ENCODE assay signal across 23 mouse cellular contexts in the genomic region with DNA sequence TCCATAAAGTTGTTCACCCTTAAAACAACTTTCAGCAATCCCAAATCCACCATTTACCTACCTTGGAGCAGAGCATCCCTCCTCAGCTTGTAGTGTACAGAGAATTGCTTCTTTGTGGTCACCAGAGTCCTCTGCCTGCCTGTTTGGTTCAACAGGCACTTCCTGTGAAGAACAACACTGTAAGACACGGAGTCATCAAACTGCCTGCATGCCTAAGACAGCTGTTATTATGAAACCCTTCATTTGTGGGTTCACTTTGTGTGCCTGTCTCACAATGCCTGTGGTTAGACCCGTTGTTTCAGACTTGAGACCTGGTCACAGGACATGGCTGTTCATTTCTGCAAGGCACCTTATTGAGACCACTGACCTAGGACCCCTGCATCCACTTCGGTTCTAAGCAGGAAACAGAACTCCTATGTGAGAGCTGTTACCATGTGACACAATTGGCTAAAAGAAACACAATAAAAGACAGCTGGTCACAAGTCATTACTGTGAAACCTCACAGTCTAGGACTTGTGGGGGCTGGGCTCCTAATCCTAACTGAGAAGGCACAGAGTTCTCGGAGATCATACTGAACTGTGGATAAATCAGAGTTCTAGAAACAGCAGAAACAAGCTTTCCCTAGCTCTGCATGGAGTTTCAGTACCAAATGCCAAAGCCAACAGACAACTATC.
A peak's percentile ranks its signal among the peaks of the same experiment; 100 is the strongest.
DNase-seq lines count a peak whose midpoint lies in the region; ATAC-seq and TF ChIP-seq lines count a peak whose summit lies in the region.
"Had no signal": no experiment of that assay in that cellular context is flagged by ENCODE, and none has a peak within 500 bp of the region (broad histone marks: within the 10 kb centered on the region; RNA-seq: fewer than 3 reads in every experiment).

No protein-coding gene starts in this region.

- H3K27me3 ChIP-seq in kidney, adult 2 months (replicated peaks; ENCODE audit: control insufficient read depth, insufficient read depth, low read length) = no peaks in the 10 kb centered on the region
- peaks cover 57% of the 10 kb centered on the region; the same call in 1 of the 2 replicates for H3K27me3 ChIP-seq in limb, embryonic 13.5 days
- H3K27me3 ChIP-seq in hindbrain, embryonic 10.5 days (ENCODE audit: insufficient read depth, poor library complexity, severe bottlenecking) = peaks cover 89% of the 10 kb centered on the region

- H3K9ac ChIP-seq in limb, embryonic 13.5 days = no peak overlapping the region
- H3K9ac ChIP-seq: forebrain, embryonic 13.5 days; heart, embryonic 12.5 days; liver, embryonic 13.5 days; midbrain, embryonic 13.5 days had no signal

- H3K4me2 ChIP-seq in limb, embryonic 13.5 days (replicated peaks) = no peak overlapping the region
- H3K4me2 ChIP-seq: forebrain, embryonic 13.5 days; heart, embryonic 12.5 days; liver, embryonic 13.5 days; midbrain, embryonic 13.5 days had no signal

- H3K27ac ChIP-seq in kidney, adult 2 months (ENCODE audit: insufficient read depth, low read depth, low read length) = no peak overlapping the region
- H3K27ac ChIP-seq in cortical plate, adult 2 months (ENCODE audit: insufficient read depth, low read length) = peak overlapping the region; percentile 67; the same call in 1 of the 2 replicates
- peak overlapping the region; percentile 33; the same call in 1 of the 2 replicates for H3K27ac ChIP-seq in limb, embryonic 13.5 days
- no peak overlapping the region for H3K27ac ChIP-seq in hindbrain, embryonic 10.5 days
- H3K27ac ChIP-seq: hindbrain, postnatal 0 days; liver, embryonic 13.5 days had no signal

- no peak overlapping the region for H3K4me3 ChIP-seq in kidney, adult 2 months (ENCODE audit: insufficient read depth, low read depth, low read length)
- no peak overlapping the region for H3K4me3 ChIP-seq in cortical plate, adult 2 months (ENCODE audit: insufficient read depth, low read length)
- H3K4me3 ChIP-seq in limb, embryonic 13.5 days = no peak overlapping the region
- H3K4me3 ChIP-seq in hindbrain, embryonic 10.5 days = no peak overlapping the region
- H3K4me3 ChIP-seq: forebrain, embryonic 13.5 days; heart, embryonic 12.5 days; liver, embryonic 13.5 days; midbrain, embryonic 13.5 days had no signal

- H3K4me1 ChIP-seq in kidney, adult 2 months (ENCODE audit: control insufficient read depth, insufficient read depth, low read length) = no peaks in the 10 kb centered on the region
- H3K4me1 ChIP-seq in cortical plate, adult 2 months (ENCODE audit: control insufficient read depth, insufficient read depth, low read length) = no peaks in the 10 kb centered on the region
- H3K4me1 ChIP-seq in limb, embryonic 13.5 days = peaks cover 13% of the 10 kb centered on the region; the same call in 1 of the 2 replicates
- 0 out of 2 replicates have a peak, but pooled peaks cover 9% of the 10 kb centered on the region for H3K4me1 ChIP-seq in hindbrain, embryonic 10.5 days (replicated peaks)
- H3K4me1 ChIP-seq: heart, embryonic 12.5 days; liver, embryonic 13.5 days had no signal

- TF ChIP-seq CTCF in kidney, adult 2 months (conservative IDR thresholded peaks at IDR 0.05; ENCODE audit: insufficient read depth, insufficient read length, low read depth, low read length) = no peak
- TF ChIP-seq CTCF in brain, embryonic 14.5 days (IDR thresholded peaks at IDR 0.05; ENCODE audit: borderline replicate concordance, extremely low read depth, insufficient read depth, insufficient read length) = no peak
- no peak for TF ChIP-seq CTCF in cortical plate, adult 2 months (IDR thresholded peaks at IDR 0.05; ENCODE audit: extremely low read depth, insufficient read depth, low read length)

- DNase-seq in kidney, postnatal 10 days = peak; percentile 19
- DNase-seq in kidney, adult 2 months = no peak
- peak; percentile 7 for DNase-seq in brain, embryonic 14.5 days (ENCODE audit: low read depth)
- DNase-seq in hindbrain, embryonic 10.5 days (ENCODE audit: low spot score) = no peak
- DNase-seq: adrenal gland, adult 8-10 months; cerebellum, adult 18-20 months; cerebellum, postnatal 14 days; heart, postnatal 10 days; kidney, postnatal 25 days; liver, embryonic 13.5 days; lung, adult 2 months; lung, postnatal 14 days; right cerebral cortex, postnatal 4 days; thymus, postnatal 14 days had no signal

- ATAC-seq in limb, embryonic 13.5 days (ENCODE audit: low FRiP score, low read depth) = peak; percentile 51; the same call in 1 of the 2 replicates
- ATAC-seq in erythroid progenitor cell, adult 5-6 weeks (replicated peaks; ENCODE audit: low FRiP score, poor library complexity, severe bottlenecking) = no peak
- ATAC-seq: activated CD4-positive, CD25-positive, alpha-beta regulatory T cell, adult 4 months; hindbrain, postnatal 0 days; intestine, embryonic 16.5 days had no signal

- H3K9me3 ChIP-seq in limb, embryonic 13.5 days = no peaks in the 10 kb centered on the region
- no peaks in the 10 kb centered on the region for H3K9me3 ChIP-seq in hindbrain, embryonic 10.5 days
- H3K9me3 ChIP-seq: forebrain, embryonic 13.5 days; heart, embryonic 12.5 days; liver, embryonic 13.5 days; midbrain, embryonic 13.5 days had no signal

- TF ChIP-seq POLR2A in kidney, adult 2 months (IDR thresholded peaks at IDR 0.05; ENCODE audit: low read depth, low read length) = no peak
- no peak for TF ChIP-seq POLR2A in brain, embryonic 14.5 days (IDR thresholded peaks at IDR 0.05; ENCODE audit: borderline replicate concordance, extremely low read depth, insufficient read depth, insufficient read length, poor library complexity, severe bottlenecking)
- no peak for TF ChIP-seq POLR2A in cortical plate, adult 2 months (IDR thresholded peaks at IDR 0.05; ENCODE audit: extremely low read depth, insufficient read depth, low read length)

- 53% methylated on average over 4 of the region's 4 CpGs for WGBS in kidney, adult 2 months
- WGBS in limb, embryonic 13.5 days = 34% methylated on average over 4 of the region's 4 CpGs
- WGBS in hindbrain, embryonic 10.5 days = 69% methylated on average over 4 of the region's 4 CpGs

- no peaks in the 10 kb centered on the region for H3K36me3 ChIP-seq in kidney, adult 2 months (ENCODE audit: control insufficient read depth, insufficient read depth, low read length)
- no peaks in the 10 kb centered on the region for H3K36me3 ChIP-seq in limb, embryonic 13.5 days
- H3K36me3 ChIP-seq in hindbrain, embryonic 10.5 days = peaks cover 14% of the 10 kb centered on the region; the same call in 1 of the 2 replicates
- H3K36me3 ChIP-seq: liver, embryonic 13.5 days; midbrain, embryonic 13.5 days had no signal

Comparison
In these comparisons a context has a peak if more than half of its experiments do, and no peak if none do; other contexts are left out.
1. DNase-seq: peak in kidney, postnatal 10 days (single experiment) and brain, embryonic 14.5 days (single experiment); none in kidney, adult 2 months (single experiment) and hindbrain, embryonic 10.5 days (single experiment).
2. H3K27ac ChIP-seq: peak in cortical plate, adult 2 months (single experiment) and limb, embryonic 13.5 days (single experiment); none in kidney, adult 2 months (single experiment) and hindbrain, embryonic 10.5 days (single experiment).